Mouse (Mus musculus) liver, embryonic 14.5 days (tissue): ENCODE data around the gene Kalrn. TPM values are rescaled to one million over a fixed set of nuclear protein-coding genes. Genes with fewer than 3 reads are reported as not detected.
A peak's percentile ranks its signal among the peaks of the same experiment; 100 is the strongest.

Experiments
- ATAC-seq: fragments of 200-750 bp; cut with Nextera tagmentation; 2 replicates; pipeline ENCODE4 v1.8.0; 2017; ENCODE audit warnings: moderate number of reproducible peaks, mild to moderate bottlenecking, moderate library complexity; ENCODE audit not compliant: insufficient read depth
- DNase-seq, 3 experiments: peaks; one replicate each; pipeline ENCODE4 v3.0.0-alpha.2; 2012 to 2013; ENCODE audit warnings: low read depth in 3 of 3, low spot score in 3 of 3
- H3K27ac ChIP-seq: fragments of 300-500 bp; sonication (generic); 2 replicates; pipeline ENCODE4 v1.5.1; 2014; ENCODE audit warnings: moderate library complexity, mild to moderate bottlenecking, control low read depth, inconsistent platforms
- H3K27me3 ChIP-seq: fragments of 300-500 bp; sonication (generic); 2 replicates; pipeline ENCODE4 v1.6.1; 2014; ENCODE audit warnings: mild to moderate bottlenecking, low read length, moderate library complexity; ENCODE audit not compliant: control insufficient read depth, insufficient read depth
- H3K36me3 ChIP-seq: fragments of 300-500 bp; sonication (generic); replicated peaks from 2 replicates; pipeline ENCODE4 v1.6.1; 2014; ENCODE audit warnings: low read depth; ENCODE audit not compliant: control insufficient read depth, insufficient read depth
- H3K4me1 ChIP-seq, 2 experiments: fragments of 200-500 bp in 1 of 2; fragments of 300-500 bp in 1 of 2; sonication (generic) in 1 of 2; replicated peaks; 2 replicates each; pipeline ENCODE4 v1.6.1; 2012 to 2014; ENCODE audit warnings: antibody characterized with exemption in 1 of 2, inconsistent platforms in 1 of 2, low read length in 1 of 2; ENCODE audit not compliant: control insufficient read depth in 2 of 2, insufficient read depth in 2 of 2
- H3K4me2 ChIP-seq: fragments of 300-500 bp; sonication (generic); 2 replicates; pipeline ENCODE4 v1.6.1; 2014; ENCODE audit warnings: low read depth, mild to moderate bottlenecking, control low read depth, moderate library complexity
- H3K4me3 ChIP-seq, 2 experiments: fragments of 200-500 bp in 1 of 2; fragments of 300-500 bp in 1 of 2; sonication (generic) in 1 of 2; 2 replicates each; pipeline ENCODE4 v1.5.1; 2012 to 2014; ENCODE audit warnings: low read depth in 2 of 2, low read length in 2 of 2, mild to moderate bottlenecking in 2 of 2, control low read depth in 1 of 2, inconsistent platforms in 1 of 2, moderate library complexity in 1 of 2; ENCODE audit not compliant: insufficient read depth in 1 of 2
- H3K9ac ChIP-seq: fragments of 300-500 bp; sonication (generic); replicated peaks from 2 replicates; pipeline ENCODE4 v1.6.1; 2014; ENCODE audit warnings: mild to moderate bottlenecking, control low read depth, moderate library complexity
- H3K9me3 ChIP-seq: fragments of 300-500 bp; sonication (generic); 2 replicates; pipeline ENCODE4 v1.6.1; 2016; ENCODE audit warnings: low read length, mixed read lengths; ENCODE audit not compliant: control insufficient read depth
- CTCF ChIP-seq: IDR thresholded peaks from 2 replicates; pipeline ENCODE4 v1.5.1; 2016; ENCODE audit warnings: antibody characterized with exemption, low read depth, control low read depth
- EP300 ChIP-seq: IDR thresholded peaks from 2 replicates; pipeline ENCODE4 v1.6.1; 2016; ENCODE audit warnings: antibody characterized with exemption, low read depth
- WGBS: fragments of 180-500 bp; shearing (Covaris S2); extraction: QIAGEN DNeasy Blood & Tissue Kit; methylation state at CpG from one replicate; pipeline ENCODE4 v1.1.7; 2014; ENCODE audit not compliant: insufficient replicate concordance; 5-methylcytosine and 5-hydroxymethylcytosine counted together
- polyA plus RNA-seq, 2 experiments: library from polyadenylated mRNA; depleted of rRNA in 1 of 2; stranded (reverse) in 1 of 2; unstranded in 1 of 2; fragments of >200 nt; fragmentation: Nextera tagmentation in 1 of 2; extraction: Ambion mirVana in 1 of 2; gene quantifications; 2 replicates each; pipeline versions ENCODE4 v1.2.1 to v1.2.3; 2012 to 2014

Kalrn gene
- polyA plus RNA-seq, 2 experiments = 7.2 to 8.5 TPM

- Histone ChIP-seq H3K36me3 (no peaks in the 10 kb centered on the region), H3K9ac (no peak overlapping the region), H3K27me3 (no peaks in the 10 kb centered on the region), H3K4me1 (no peaks in the 10 kb centered on the region; a peak in 1 of 4 replicates), H3K4me2 (no peak overlapping the region), H3K4me3 (no peak overlapping the region), H3K27ac (no peak overlapping the region), H3K9me3 (no peaks in the 10 kb centered on the region)
- ATAC-seq (no peak), DNase-seq (no peak)
- TF ChIP-seq EP300 (no peak), CTCF (no peak)
- WGBS = 33% methylated on average over 8 of the region's 8 CpGs
Observed at GRCm38 (mm10) chr16:34469277-34469868, 104.0 kb downstream of the Kalrn start.

- H3K4me1 ChIP-seq = no peaks in the 10 kb centered on the region; a peak in 1 of 4 replicates
- DNase-seq = no peak
- no peak overlapping the region for H3K27ac ChIP-seq
- H3K4me3 ChIP-seq = no peak overlapping the region
- no peak for ATAC-seq
- WGBS = 47% methylated on average over 4 of the region's 4 CpGs
- no peaks in the 10 kb centered on the region for H3K36me3 ChIP-seq
- TF ChIP-seq CTCF (no peak), EP300 (no peak)
- H3K9ac ChIP-seq = no peak overlapping the region
- H3K4me2 ChIP-seq = no peak overlapping the region
- no peaks in the 10 kb centered on the region for H3K27me3 ChIP-seq
- H3K9me3 ChIP-seq = no peaks in the 10 kb centered on the region
Observed at GRCm38 (mm10) chr16:34466649-34467048, 106.7 kb downstream of the Kalrn start.

- WGBS = 76% methylated on average over 7 of the region's 7 CpGs
- H3K9ac ChIP-seq = no peak overlapping the region
- no peaks in the 10 kb centered on the region for H3K36me3 ChIP-seq
- no peak overlapping the region for H3K4me2 ChIP-seq
- no peak overlapping the region for H3K27ac ChIP-seq
- DNase-seq (no peak), ATAC-seq (no peak)
- H3K9me3 ChIP-seq = no peaks in the 10 kb centered on the region
- TF ChIP-seq EP300 = no peak
- no peak for TF ChIP-seq CTCF
- no peaks in the 10 kb centered on the region for H3K27me3 ChIP-seq
- H3K4me3 ChIP-seq = no peak overlapping the region
- no peaks in the 10 kb centered on the region; a peak in 1 of 4 replicates for H3K4me1 ChIP-seq
Observed at GRCm38 (mm10) chr16:34456314-34456713, 117.0 kb downstream of the Kalrn start.

GRCm38 (mm10) chr16:34445666-34446065, 127.7 kb downstream of the Kalrn start:
- H3K9me3 ChIP-seq = no peaks in the 10 kb centered on the region
- H3K36me3 ChIP-seq = no peaks in the 10 kb centered on the region
- no peak overlapping the region for H3K9ac ChIP-seq
- 56% methylated on average over 7 of the region's 7 CpGs for WGBS
- H3K27me3 ChIP-seq = no peaks in the 10 kb centered on the region
- no peak overlapping the region for H3K4me3 ChIP-seq
- no peaks in the 10 kb centered on the region for H3K4me1 ChIP-seq
- H3K27ac ChIP-seq = no peak overlapping the region
- DNase-seq (no peak), ATAC-seq (no peak)
- no peak for TF ChIP-seq CTCF
- no peak for TF ChIP-seq EP300
- H3K4me2 ChIP-seq = no peak overlapping the region

- WGBS = 23% methylated on average over 2 of the region's 2 CpGs
- no peak overlapping the region for H3K9ac ChIP-seq
- no peak for TF ChIP-seq EP300
- no peak for TF ChIP-seq CTCF
- H3K27ac ChIP-seq = no peak overlapping the region
- no peaks in the 10 kb centered on the region for H3K36me3 ChIP-seq
- no peak overlapping the region for H3K4me3 ChIP-seq
- ATAC-seq (no peak), DNase-seq (peak in 1 of 3 experiments; percentile 1)
- H3K4me2 ChIP-seq = no peak overlapping the region
- H3K9me3 ChIP-seq = no peaks in the 10 kb centered on the region
- H3K4me1 ChIP-seq = no peaks in the 10 kb centered on the region
- no peaks in the 10 kb centered on the region for H3K27me3 ChIP-seq
Observed at GRCm38 (mm10) chr16:34441704-34442103, 131.6 kb downstream of the Kalrn start.
